Mouse (Mus musculus): Measurements from ENCODE around the gene Smc1b. TPM values are rescaled to one million over a fixed set of nuclear protein-coding genes. Genes with fewer than 3 reads are reported as not detected.

The Smc1b gene
- polyA plus RNA-seq, 1 experiment from 2014 or later = 0.11 TPM

DNA sequence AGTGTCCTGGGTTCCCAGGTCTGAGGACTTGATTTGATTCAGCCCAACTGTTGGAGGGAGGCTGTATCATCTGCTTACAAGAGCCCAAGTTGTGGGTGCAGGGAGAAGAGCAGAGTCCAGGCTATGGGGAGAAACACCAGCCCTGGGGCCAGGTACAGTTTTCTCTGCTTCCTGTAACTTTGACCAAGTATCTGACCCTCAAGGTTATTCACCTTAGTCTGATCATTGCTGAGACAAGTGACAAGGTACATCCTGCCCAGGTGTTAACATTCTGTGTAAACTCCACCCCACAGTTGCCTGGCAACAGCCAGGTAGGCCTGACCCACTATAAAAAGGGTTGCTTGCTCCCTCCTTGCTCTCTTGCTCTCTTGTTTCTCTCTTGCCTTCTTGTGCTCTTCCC lies 29.7 kb upstream of the Smc1b start:
- Histone ChIP-seq H3K27me3 (ENCODE audit: insufficient read depth, poor library complexity, severe bottlenecking) (peaks cover 20% of the 10 kb centered on the region), H3K36me3 (no peaks in the 10 kb centered on the region), H3K9me3 (no peaks in the 10 kb centered on the region), H3K4me1 (peaks cover 38% of the 10 kb centered on the region), H3K27ac (no peak overlapping the region), H3K4me3 (no peak overlapping the region)
- no peak for DNase-seq (ENCODE audit: low spot score)

DNA sequence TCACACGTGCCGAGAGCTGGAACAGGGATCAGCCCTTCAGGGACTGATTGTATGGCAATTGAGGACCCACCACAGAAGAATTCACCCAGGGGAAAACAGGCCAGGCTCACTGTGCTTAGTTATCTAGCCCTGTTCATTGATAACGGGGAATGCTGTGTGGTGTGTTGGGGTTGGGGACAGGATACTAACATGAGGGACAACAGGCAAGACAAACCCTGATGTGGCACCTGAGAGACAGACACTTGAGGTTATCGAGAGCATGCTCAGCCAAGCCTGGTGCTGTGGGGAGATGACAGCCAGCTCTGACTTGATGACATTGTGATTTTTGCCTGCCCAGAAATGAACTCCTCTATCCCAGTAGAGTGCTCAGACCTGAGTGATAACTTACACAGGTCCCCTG lies 24.4 kb upstream of the Smc1b start:
- 23% methylated on average over 4 of the region's 4 CpGs for WGBS

DNA sequence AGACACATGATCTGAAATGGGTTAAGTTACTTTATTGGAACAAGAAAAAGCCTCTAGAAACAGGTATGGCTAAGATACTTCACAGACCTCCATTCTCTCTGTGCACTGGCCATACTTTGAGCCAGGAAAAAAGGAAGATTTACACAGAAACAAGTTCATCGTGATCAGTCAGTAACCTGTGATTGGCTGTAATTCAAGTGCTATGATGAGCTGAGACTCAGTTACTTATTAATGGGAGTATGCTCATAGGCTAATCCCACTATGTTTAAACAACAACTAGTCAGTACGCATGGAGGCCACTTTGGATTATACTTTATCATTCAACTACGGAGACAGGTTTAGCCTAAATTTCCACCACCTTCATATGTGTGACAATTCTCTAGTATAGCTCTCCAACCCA lies 22.3 kb upstream of the Smc1b start:
- Histone ChIP-seq H3K27ac (no peak overlapping the region), H3K36me3 (no peaks in the 10 kb centered on the region), H3K9me3 (no peaks in the 10 kb centered on the region), H3K4me1 (peaks cover 30% of the 10 kb centered on the region), H3K27me3 (ENCODE audit: insufficient read depth, poor library complexity, severe bottlenecking) (peaks cover 15% of the 10 kb centered on the region; the same call in 1 of the 2 replicates), H3K4me3 (no peak overlapping the region)
- 93% methylated on average over 3 of the region's 3 CpGs for whole genome bisulfite sequencing
- DNase-seq (ENCODE audit: low spot score) = no peak

More for the DNA sequence above, 24.4 kb upstream of the Smc1b start:
- no peak for DNase-seq (ENCODE audit: low spot score)
- peak overlapping the region; percentile 48; the same call in 1 of the 2 replicates for H3K27ac ChIP-seq
- no peak overlapping the region for H3K4me3 ChIP-seq
- no peaks in the 10 kb centered on the region for H3K9me3 ChIP-seq
- no peaks in the 10 kb centered on the region for H3K36me3 ChIP-seq
- H3K27me3 ChIP-seq (ENCODE audit: insufficient read depth, poor library complexity, severe bottlenecking) = peaks cover 24% of the 10 kb centered on the region
- H3K4me1 ChIP-seq = peaks cover 34% of the 10 kb centered on the region

DNA sequence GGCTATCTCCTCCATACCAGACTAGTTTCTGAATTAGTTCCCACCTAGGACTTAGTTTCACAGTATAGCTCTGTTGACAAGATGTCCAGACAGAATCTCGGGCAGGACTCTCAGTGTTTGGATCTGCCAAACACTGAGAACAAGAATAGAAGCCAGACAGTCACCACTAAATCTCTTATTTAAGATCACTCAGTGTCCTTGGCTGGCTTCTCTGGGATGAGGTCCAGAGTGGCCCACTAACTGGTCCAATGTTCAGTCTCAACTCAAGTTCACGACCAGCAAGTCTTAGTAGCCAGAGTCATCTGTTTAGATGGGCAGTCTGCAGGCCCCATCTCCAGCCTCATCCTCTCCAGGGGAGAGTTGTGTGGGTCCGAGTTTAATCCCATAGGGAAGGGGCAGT lies 20.8 kb upstream of the Smc1b start:
- Histone ChIP-seq H3K36me3 (no peaks in the 10 kb centered on the region), H3K4me3 (no peak overlapping the region), H3K27ac (no peak overlapping the region), H3K4me1 (peaks cover 29% of the 10 kb centered on the region), H3K9me3 (no peaks in the 10 kb centered on the region), H3K27me3 (ENCODE audit: insufficient read depth, poor library complexity, severe bottlenecking) (peaks cover 15% of the 10 kb centered on the region; the same call in 1 of the 2 replicates)
- WGBS = 64% methylated on average over 3 of the region's 3 CpGs
- no peak for DNase-seq (ENCODE audit: low spot score)

DNA sequence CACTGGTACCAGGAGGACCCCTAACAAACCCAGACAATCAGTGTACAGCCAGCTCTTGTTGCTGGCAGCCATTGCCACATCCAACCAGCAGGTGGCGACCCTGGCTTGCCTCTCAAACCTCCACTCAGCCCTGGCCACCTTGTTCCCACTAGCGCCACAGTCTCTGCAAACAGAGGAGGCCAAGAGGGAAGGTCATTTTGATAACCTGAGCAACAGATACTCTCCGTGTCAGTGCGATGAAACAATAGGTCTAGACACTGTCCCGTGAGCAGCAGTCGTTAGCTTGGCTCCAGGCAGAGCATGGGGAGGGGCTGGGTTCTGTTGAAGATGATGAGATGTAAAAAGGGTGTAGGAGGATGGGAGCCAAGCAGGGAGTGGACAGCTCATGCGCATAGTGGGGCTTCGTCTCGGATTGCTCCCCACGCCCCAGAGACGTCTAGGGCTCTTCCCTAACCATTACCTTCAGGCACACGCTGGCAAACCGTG lies 19.7 kb upstream of the Smc1b start:
- no peak overlapping the region for H3K4me3 ChIP-seq
- H3K4me1 ChIP-seq = peaks cover 18% of the 10 kb centered on the region
- 21% methylated on average over 13 of the region's 13 CpGs for WGBS
- DNase-seq (ENCODE audit: low spot score) = no peak
- no peak overlapping the region for H3K27ac ChIP-seq
- no peaks in the 10 kb centered on the region for H3K9me3 ChIP-seq
- H3K27me3 ChIP-seq (ENCODE audit: insufficient read depth, poor library complexity, severe bottlenecking) = peaks cover 15% of the 10 kb centered on the region; the same call in 1 of the 2 replicates
- H3K36me3 ChIP-seq = no peaks in the 10 kb centered on the region

DNA sequence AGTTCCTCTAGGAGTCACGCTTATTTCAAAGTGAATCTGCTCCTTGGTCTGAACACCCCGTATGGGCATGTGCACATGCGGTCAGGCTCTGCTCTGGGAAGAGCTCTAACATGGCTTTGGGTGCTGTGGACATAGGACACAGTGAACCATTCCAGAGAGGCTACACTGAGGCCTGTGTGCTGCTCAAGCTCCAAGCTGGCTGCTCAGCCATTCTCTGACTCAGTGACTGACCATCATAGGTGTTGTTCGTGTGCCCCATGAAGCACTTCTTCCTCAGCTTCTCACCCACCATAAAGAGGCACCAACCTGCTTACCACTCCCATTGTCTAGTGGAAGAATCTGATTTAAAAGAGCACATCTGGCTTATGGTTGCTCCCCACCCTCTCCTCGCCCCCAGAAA lies 12.5 kb upstream of the Smc1b start:
- WGBS = 86% methylated on average over 5 of the region's 5 CpGs
- no peak overlapping the region for H3K27ac ChIP-seq
- H3K36me3 ChIP-seq = no peaks in the 10 kb centered on the region
- no peaks in the 10 kb centered on the region for H3K4me1 ChIP-seq
- no peak for DNase-seq (ENCODE audit: low spot score)
- H3K27me3 ChIP-seq (ENCODE audit: insufficient read depth, poor library complexity, severe bottlenecking) = peaks cover 26% of the 10 kb centered on the region; the same call in 1 of the 2 replicates
- H3K9me3 ChIP-seq = no peaks in the 10 kb centered on the region
- H3K4me3 ChIP-seq = no peak overlapping the region

DNA sequence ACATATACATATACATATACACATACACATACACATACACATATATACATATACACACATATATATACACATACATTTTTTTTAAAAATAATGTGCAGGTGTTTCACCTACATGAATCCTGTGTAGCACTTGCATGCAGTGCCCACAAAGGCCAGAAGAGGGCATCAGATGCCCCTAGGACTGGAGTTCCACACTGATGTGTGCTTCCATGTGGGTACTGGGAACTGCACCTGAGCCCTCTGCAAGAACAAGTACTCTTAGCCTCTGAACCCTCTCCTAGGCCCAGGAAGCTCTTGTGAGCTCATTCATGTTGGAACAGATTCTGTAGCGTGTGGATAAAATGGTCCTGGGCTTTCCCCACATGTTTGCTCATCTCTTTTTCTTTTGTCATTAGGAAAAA lies 12.0 kb upstream of the Smc1b start:
- 85% methylated on average over 1 of the region's 1 CpGs for WGBS
- no peaks in the 10 kb centered on the region for H3K9me3 ChIP-seq
- H3K36me3 ChIP-seq = no peaks in the 10 kb centered on the region
- H3K27ac ChIP-seq = no peak overlapping the region
- H3K4me3 ChIP-seq = no peak overlapping the region
- H3K27me3 ChIP-seq (ENCODE audit: insufficient read depth, poor library complexity, severe bottlenecking) = peaks cover 27% of the 10 kb centered on the region; the same call in 1 of the 2 replicates
- DNase-seq (ENCODE audit: low spot score) = peak; percentile 42
- no peaks in the 10 kb centered on the region for H3K4me1 ChIP-seq

DNA sequence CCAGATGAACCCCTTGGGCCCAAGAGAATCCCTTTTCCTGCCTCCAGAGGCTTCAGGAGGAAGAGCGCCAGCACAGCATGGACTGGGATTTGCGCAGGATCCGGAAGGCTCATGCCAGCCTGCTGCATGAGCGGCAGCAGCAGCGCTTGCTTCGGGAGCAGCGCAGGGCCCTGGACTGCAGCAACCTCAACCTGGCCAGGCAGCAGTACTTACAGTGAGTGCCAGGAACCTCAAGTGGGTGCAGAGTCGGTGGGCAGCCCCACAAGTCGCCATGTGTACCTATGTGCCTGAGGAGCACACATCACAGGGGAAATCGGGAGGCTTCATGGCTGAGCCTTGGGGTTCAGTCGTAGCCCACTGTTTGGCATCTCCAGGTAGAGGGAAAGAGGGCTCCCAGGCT lies 11.4 kb upstream of the Smc1b start:
- no peaks in the 10 kb centered on the region for H3K9me3 ChIP-seq
- 86% methylated on average over 11 of the region's 11 CpGs for WGBS
- DNase-seq (ENCODE audit: low spot score) = peak; percentile 50
- H3K27ac ChIP-seq = no peak overlapping the region
- no peak overlapping the region for H3K4me3 ChIP-seq
- no peaks in the 10 kb centered on the region for H3K4me1 ChIP-seq
- peaks cover 31% of the 10 kb centered on the region; the same call in 1 of the 2 replicates for H3K27me3 ChIP-seq (ENCODE audit: insufficient read depth, poor library complexity, severe bottlenecking)
- H3K36me3 ChIP-seq = no peaks in the 10 kb centered on the region

DNA sequence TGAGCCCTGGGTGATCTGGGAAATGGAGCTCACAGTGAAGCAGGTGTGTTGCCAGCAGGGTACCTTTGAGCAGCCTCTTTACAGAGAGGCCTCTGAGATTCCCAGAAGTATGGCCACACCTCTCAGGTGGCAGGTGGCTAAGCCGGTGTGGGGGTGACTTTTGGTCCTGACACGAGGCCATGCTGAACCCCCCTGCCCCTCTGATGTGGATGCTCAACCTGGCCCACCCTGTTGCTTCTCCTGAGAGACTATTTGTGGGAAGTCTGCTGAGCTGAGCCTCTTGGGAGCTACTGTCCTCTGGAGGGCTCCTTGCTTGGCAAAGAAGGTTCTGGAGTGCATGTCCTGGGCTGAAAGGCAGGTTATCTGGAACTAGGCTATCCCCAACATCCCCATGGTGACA lies 10.7 kb upstream of the Smc1b start:
- Histone ChIP-seq H3K36me3 (no peaks in the 10 kb centered on the region), H3K27ac (no peak overlapping the region), H3K4me3 (no peak overlapping the region), H3K9me3 (no peaks in the 10 kb centered on the region), H3K4me1 (no peaks in the 10 kb centered on the region), H3K27me3 (ENCODE audit: insufficient read depth, poor library complexity, severe bottlenecking) (peaks cover 37% of the 10 kb centered on the region; the same call in 1 of the 2 replicates)
- peak; percentile 60 for DNase-seq (ENCODE audit: low spot score)
- 62% methylated on average over 2 of the region's 2 CpGs for WGBS

DNA sequence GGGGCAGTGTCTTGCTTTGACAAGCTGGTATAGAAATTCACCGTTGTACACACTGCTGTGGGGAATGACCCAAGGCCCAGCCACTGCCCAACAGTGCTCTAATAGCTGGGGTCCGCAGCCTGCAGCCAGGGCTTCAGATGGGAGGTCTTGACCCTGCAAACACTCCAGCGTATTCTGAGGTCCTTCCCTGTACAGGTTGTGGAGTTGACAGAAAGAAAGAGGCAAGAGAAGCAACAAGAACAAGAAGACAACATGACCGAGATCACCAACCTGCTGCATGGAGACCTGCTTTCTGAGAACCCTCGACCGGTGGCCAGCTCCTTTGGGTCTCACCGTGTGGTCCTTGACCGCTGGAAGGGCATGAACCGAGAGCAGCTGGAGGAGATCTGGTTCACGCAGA lies 9.5 kb upstream of the Smc1b start:
- no peaks in the 10 kb centered on the region for H3K9me3 ChIP-seq
- H3K27ac ChIP-seq = no peak overlapping the region
- no peak overlapping the region for H3K4me3 ChIP-seq
- WGBS = 82% methylated on average over 10 of the region's 10 CpGs
- no peaks in the 10 kb centered on the region for H3K4me1 ChIP-seq
- no peak for DNase-seq (ENCODE audit: low spot score)
- H3K36me3 ChIP-seq = no peaks in the 10 kb centered on the region
- peaks cover 48% of the 10 kb centered on the region for H3K27me3 ChIP-seq (ENCODE audit: insufficient read depth, poor library complexity, severe bottlenecking)

DNA sequence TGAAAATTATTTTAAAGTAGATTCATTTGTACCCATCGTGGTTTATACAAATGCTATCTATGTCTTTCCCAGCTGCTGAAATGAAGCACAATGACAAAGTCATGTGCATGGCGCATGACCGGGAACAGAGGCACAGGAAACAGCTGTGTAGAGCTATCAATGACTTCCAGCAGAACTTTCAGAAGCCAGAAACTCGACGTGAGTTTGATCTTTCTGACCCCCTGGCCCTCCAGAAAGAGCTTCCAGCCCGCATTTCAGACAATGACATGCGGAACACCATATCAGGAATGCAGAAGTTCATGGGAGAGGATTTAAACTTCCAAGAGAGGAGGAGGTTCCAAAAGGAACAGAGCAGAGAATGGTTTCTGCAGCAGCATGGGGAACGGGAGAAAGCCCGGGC lies 3.4 kb upstream of the Smc1b start:
- Histone ChIP-seq H3K27ac (no peak overlapping the region), H3K4me3 (no peak overlapping the region), H3K27me3 (ENCODE audit: insufficient read depth, poor library complexity, severe bottlenecking) (peaks cover 63% of the 10 kb centered on the region), H3K36me3 (no peaks in the 10 kb centered on the region), H3K4me1 (peaks cover 10% of the 10 kb centered on the region), H3K9me3 (peaks cover 5% of the 10 kb centered on the region; the same call in 1 of the 2 replicates)
- WGBS = 47% methylated on average over 9 of the region's 9 CpGs
- peak; percentile 73 for DNase-seq (ENCODE audit: low spot score)

DNA sequence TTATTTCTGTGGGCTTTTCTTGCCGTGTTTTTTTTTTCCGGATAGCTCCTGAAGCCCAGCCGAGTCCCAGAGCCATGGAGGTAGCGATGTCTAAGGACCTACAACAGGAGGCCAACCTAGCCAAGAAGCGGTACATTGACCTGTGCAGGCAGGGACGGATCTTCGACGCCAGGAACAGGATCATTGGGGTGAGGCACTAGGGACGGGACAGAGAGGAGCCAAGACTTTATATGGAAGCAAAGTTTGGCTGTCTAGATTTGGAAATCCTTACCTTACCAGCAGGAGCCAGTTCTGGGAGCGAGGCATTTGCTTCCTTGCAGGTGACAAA lies 393 bp upstream of the Smc1b start:
- peaks cover 10% of the 10 kb centered on the region for H3K4me1 ChIP-seq
- no peaks in the 10 kb centered on the region for H3K36me3 ChIP-seq
- peaks cover 41% of the 10 kb centered on the region for H3K27me3 ChIP-seq (ENCODE audit: insufficient read depth, poor library complexity, severe bottlenecking)
- peaks cover 5% of the 10 kb centered on the region; the same call in 1 of the 2 replicates for H3K9me3 ChIP-seq
- WGBS = 23% methylated on average over 10 of the region's 10 CpGs
- H3K27ac ChIP-seq = no peak overlapping the region
- DNase-seq (ENCODE audit: low spot score) = peak; percentile 71
- peak overlapping the region; percentile 45 for H3K4me3 ChIP-seq

DNA sequence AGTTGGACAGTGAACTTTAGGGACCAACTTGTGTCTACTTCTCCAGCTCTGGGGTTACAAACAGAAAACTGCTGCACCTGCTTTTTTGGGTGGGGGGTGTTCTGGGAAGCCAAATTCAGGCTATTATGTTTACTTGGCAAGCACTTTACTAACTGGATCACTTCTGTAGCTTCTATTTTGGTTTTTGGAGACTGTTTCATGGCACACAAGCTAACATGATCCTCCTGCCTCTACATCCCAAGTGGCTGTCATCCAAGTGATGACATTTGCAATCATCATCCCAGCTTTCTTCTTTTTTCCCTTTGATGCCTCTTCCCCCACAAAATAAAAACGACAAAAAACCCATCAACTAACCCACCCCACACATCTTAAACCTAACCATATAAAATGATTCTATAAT lies 46.1 kb downstream of the Smc1b start:
- H3K27me3 ChIP-seq (ENCODE audit: insufficient read depth, poor library complexity, severe bottlenecking) = no peaks in the 10 kb centered on the region
- H3K27ac ChIP-seq = no peak overlapping the region
- 35% methylated on average over 1 of the region's 1 CpGs for WGBS
- no peaks in the 10 kb centered on the region for H3K36me3 ChIP-seq
- H3K4me1 ChIP-seq = no peaks in the 10 kb centered on the region
- no peaks in the 10 kb centered on the region for H3K9me3 ChIP-seq
- no peak for DNase-seq (ENCODE audit: low spot score)
- no peak overlapping the region for H3K4me3 ChIP-seq

DNA sequence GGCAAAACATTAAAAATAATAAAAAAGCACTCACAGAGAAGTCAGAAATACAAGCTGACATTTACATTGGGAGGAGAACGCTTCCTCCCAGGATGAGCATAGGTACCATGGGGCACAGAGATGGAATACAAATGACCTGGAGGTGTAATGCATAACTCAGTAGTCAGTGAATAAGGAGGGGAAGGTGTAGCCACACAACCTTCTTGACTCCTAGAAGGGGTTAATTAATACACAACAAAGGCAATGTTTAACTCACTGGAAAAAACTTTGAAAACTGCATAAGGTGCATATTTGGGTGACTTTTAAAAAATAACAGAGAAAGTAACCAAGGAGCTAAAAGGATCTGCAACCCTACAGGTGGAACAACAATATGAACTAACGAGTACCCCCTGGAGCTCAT lies 59.1 kb downstream of the Smc1b start:
- H3K4me3 ChIP-seq = no peak overlapping the region
- no peaks in the 10 kb centered on the region for H3K36me3 ChIP-seq
- no peak for DNase-seq (ENCODE audit: low spot score)
- no peak overlapping the region for H3K27ac ChIP-seq
- no peaks in the 10 kb centered on the region for H3K4me1 ChIP-seq
- no peaks in the 10 kb centered on the region for H3K9me3 ChIP-seq
- WGBS = 80% methylated on average over 2 of the region's 2 CpGs
- no peaks in the 10 kb centered on the region for H3K27me3 ChIP-seq (ENCODE audit: insufficient read depth, poor library complexity, severe bottlenecking)

Data from heart, embryonic 10.5 days (tissue).